Mouse (Mus musculus) midbrain, postnatal 0 days (tissue): ENCODE data around the gene Dph3. TPM values are rescaled to one million over a fixed set of nuclear protein-coding genes. Genes with fewer than 3 reads are reported as not detected.
"Not testable (repeated sequence)": the region's sequence is repeated elsewhere in the genome, so short reads cannot be mapped to it uniquely, and the experiment has no call there.

Experiments used
- ATAC-seq: fragments of 200-750 bp; cut with Nextera tagmentation; 2 replicates; pipeline ENCODE4 v1.8.0; 2017; ENCODE audit warnings: moderate number of reproducible peaks, mild to moderate bottlenecking, moderate TSS enrichment, moderate library complexity; ENCODE audit not compliant: low FRiP score
- DNase-seq: peaks from one replicate; pipeline ENCODE4 v3.0.0-alpha.2; 2015; ENCODE audit warnings: low spot score
- H3K27ac ChIP-seq: fragments of 300-500 bp; sonication (generic); 2 replicates; pipeline ENCODE4 v1.5.1; 2014; ENCODE audit warnings: low read depth, mild to moderate bottlenecking, low read length, mixed read lengths
- H3K27me3 ChIP-seq: fragments of 300-500 bp; sonication (generic); 2 replicates; pipeline ENCODE4 v1.6.1; 2014; ENCODE audit warnings: low read length, control low read depth, mixed read lengths; ENCODE audit not compliant: insufficient read depth
- H3K36me3 ChIP-seq: fragments of 300-500 bp; sonication (generic); 2 replicates; pipeline ENCODE4 v1.6.1; 2014; ENCODE audit warnings: low read length, control low read depth, mixed read lengths; ENCODE audit not compliant: insufficient read depth
- H3K4me1 ChIP-seq: fragments of 300-500 bp; sonication (generic); 2 replicates; pipeline ENCODE4 v1.6.1; 2014; ENCODE audit warnings: mild to moderate bottlenecking, control low read depth, antibody characterized with exemption, low read length, mixed read lengths; ENCODE audit not compliant: insufficient read depth
- H3K4me2 ChIP-seq: fragments of 300-500 bp; sonication (generic); 2 replicates; pipeline ENCODE4 v1.6.1; 2014; ENCODE audit warnings: low read depth, mild to moderate bottlenecking, low read length, mixed read lengths; ENCODE audit not compliant: poor library complexity, severe bottlenecking
- H3K4me3 ChIP-seq: fragments of 300-500 bp; sonication (generic); 2 replicates; pipeline ENCODE4 v1.5.1; 2014; ENCODE audit warnings: low read depth, mild to moderate bottlenecking, low read length, moderate library complexity
- H3K9ac ChIP-seq: fragments of 300-500 bp; sonication (generic); replicated peaks from 2 replicates; pipeline ENCODE4 v1.6.1; 2014; ENCODE audit warnings: mild to moderate bottlenecking, low read length, moderate library complexity, mixed read lengths; ENCODE audit not compliant: poor library complexity, severe bottlenecking
- H3K9me3 ChIP-seq: fragments of 300-500 bp; sonication (generic); 2 replicates; pipeline ENCODE4 v1.6.1; 2016; ENCODE audit warnings: low read length, control low read depth
- CTCF ChIP-seq: IDR thresholded peaks from 2 replicates; pipeline ENCODE4 v1.5.1; 2016; ENCODE audit warnings: antibody characterized with exemption, mild to moderate bottlenecking
- WGBS: fragments of 180-500 bp; shearing (Covaris S2); extraction: QIAGEN DNeasy Blood & Tissue Kit; methylation state at CpG from one replicate; pipeline ENCODE4 v1.1.7; 2014; 5-methylcytosine and 5-hydroxymethylcytosine counted together
- polyA plus RNA-seq: library from polyadenylated mRNA; unstranded; fragments of >200 nt; fragmentation: Nextera tagmentation; extraction: Ambion mirVana; gene quantifications from 2 replicates; pipeline ENCODE4 v1.2.1, GENCODE M21; 2015
- total RNA-seq: library from RNA; depleted of rRNA; stranded (reverse); fragments of >200 nt; gene quantifications from 2 replicates; pipeline ENCODE4 v1.2.3, GENCODE M21; 2014

Dph3 gene
- total and polyA plus RNA-seq, 2 experiments from 2014 or later = 45.7 to 76.0 TPM

GRCm38 (mm10) chr14:32121920-32122315, 36.4 kb upstream of the Dph3 start:
- H3K9me3 ChIP-seq = no peaks in the 10 kb centered on the region
- WGBS = 48% methylated on average over 2 of the region's 2 CpGs
- no peak overlapping the region for H3K27ac ChIP-seq
- TF ChIP-seq CTCF = peak; percentile 36
- H3K36me3 ChIP-seq = no peaks in the 10 kb centered on the region
- no peak overlapping the region for H3K9ac ChIP-seq
- H3K4me2 ChIP-seq = no peak overlapping the region
- H3K4me3 ChIP-seq = no peak overlapping the region
- H3K4me1 ChIP-seq = no peaks in the 10 kb centered on the region
- no peaks in the 10 kb centered on the region for H3K27me3 ChIP-seq
- ATAC-seq = no peak
- no peak for DNase-seq

DNA sequence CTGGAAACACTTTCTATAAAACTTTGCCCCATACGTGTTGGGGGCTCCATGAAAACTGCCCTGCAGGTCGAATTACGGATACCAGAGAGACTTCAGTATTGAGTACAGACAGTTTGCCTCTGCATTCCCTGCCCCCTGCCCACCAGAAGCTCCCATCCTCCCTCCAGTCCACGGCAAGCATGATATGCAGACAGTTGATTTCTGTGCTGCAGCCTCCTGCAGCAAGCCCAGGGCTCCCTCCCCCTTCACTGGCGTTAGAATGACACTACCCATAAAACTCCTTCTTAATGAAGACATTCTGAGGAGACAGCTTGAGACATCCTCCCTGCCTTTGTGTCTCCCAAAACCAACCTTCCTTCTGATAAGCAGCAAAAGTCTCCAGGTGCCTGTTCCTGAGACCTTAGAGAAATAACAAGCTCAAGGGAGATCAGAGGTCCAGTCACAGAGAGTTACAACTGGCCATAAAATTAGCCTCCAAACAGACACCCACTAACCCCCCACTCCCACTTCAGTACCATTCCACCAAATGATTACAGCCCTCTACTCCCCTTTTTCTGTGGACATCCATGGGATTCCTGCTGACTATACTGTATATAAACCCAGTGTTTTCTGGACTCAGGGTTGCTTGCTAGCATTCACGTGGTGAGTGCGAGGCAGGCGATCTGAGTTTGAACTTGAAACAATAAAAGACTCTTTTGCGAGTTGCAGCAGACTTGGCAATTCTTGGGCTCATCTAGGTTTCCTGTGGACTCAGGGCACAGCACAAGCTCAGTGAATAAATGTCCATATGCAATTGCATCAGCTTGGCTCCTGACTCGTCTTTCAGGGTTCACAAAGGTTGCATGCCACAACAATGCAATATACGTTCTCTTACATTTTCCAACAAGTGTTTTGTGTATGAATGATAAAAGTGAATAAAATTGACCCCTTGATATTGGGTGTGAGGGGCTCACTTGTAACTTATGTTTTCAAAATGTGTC, 35.7 kb upstream of the Dph3 start:
- Histone ChIP-seq H3K36me3 (no peaks in the 10 kb centered on the region), H3K4me3 (no peak overlapping the region), H3K27ac (no peak overlapping the region), H3K9ac (no peak overlapping the region), H3K9me3 (no peaks in the 10 kb centered on the region), H3K27me3 (no peaks in the 10 kb centered on the region), H3K4me1 (no peaks in the 10 kb centered on the region), H3K4me2 (no peak overlapping the region)
- TF ChIP-seq CTCF = no peak
- ATAC-seq (no peak), DNase-seq (no peak)
- 71% methylated on average over 11 of the region's 11 CpGs for WGBS

DNA sequence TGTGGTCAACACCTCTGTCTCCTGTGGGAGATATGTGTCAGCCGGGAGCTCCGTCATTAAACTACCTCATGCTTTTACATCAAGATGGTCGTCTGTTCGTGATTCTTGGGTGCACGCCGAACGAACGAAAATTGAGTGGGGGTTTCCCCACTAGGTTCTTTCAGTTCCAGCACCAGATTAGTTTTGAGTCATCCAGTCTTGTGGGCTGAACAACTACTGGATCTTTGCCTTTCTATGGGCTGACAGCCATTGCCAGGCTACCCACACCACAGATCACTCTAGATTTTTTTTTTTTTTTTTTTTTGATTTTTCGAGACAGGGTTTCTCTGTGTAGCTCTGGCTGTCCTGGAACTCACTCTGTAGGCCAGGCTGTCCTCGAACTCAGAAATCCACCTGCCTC, 26.6 kb upstream of the Dph3 start:
- ATAC-seq, H3K4me3 ChIP-seq, H3K4me2 ChIP-seq, H3K36me3 ChIP-seq, H3K27ac ChIP-seq, H3K9me3 ChIP-seq, H3K4me1 ChIP-seq, DNase-seq, H3K9ac ChIP-seq, H3K27me3 ChIP-seq: not testable (repeated sequence)
- WGBS = 95% methylated on average over 10 of the region's 10 CpGs

DNA sequence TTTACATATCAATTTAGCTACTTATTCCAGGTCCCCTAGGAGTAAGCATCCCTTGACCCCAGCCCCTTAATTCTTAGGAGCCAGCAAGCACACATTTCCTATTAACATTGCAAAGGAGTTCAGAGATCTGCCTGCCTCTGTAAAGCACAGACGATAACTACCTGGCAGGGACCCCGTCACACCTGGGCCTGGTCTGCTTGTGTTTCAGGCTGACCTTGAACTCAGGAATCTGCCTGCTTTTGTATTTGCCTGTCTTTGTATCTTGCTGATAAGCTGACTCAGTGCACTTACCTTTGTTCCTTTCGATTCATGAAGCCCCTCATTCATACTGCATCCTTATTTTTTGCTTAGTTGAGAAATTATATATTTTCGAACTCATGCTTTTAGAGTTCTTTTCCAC, 21.4 kb upstream of the Dph3 start:
- Histone ChIP-seq H3K9me3 (no peaks in the 10 kb centered on the region), H3K4me1 (no peaks in the 10 kb centered on the region), H3K4me3 (no peak overlapping the region), H3K36me3 (0 out of 2 replicates have a peak, but pooled peaks cover 2% of the 10 kb centered on the region), H3K27ac (no peak overlapping the region), H3K4me2 (no peak overlapping the region), H3K27me3 (no peaks in the 10 kb centered on the region), H3K9ac (no peak overlapping the region)
- DNase-seq (no peak), ATAC-seq (no peak)
- WGBS = 93% methylated on average over 4 of the region's 4 CpGs
- TF ChIP-seq CTCF = no peak

- no peak for TF ChIP-seq CTCF
- H3K4me3 ChIP-seq = no peak overlapping the region
- ATAC-seq = no peak
- H3K4me1 ChIP-seq = no peaks in the 10 kb centered on the region
- no peak for DNase-seq
- WGBS = 61% methylated on average over 7 of the region's 7 CpGs
- no peaks in the 10 kb centered on the region for H3K9me3 ChIP-seq
- no peak overlapping the region for H3K27ac ChIP-seq
- H3K9ac ChIP-seq = no peak overlapping the region
- H3K27me3 ChIP-seq = no peaks in the 10 kb centered on the region
- peaks cover 4% of the 10 kb centered on the region; the same call in 1 of the 2 replicates for H3K36me3 ChIP-seq
- H3K4me2 ChIP-seq = no peak overlapping the region
Observed at GRCm38 (mm10) chr14:32105663-32106062, 20.1 kb upstream of the Dph3 start.

- no peaks in the 10 kb centered on the region for H3K4me1 ChIP-seq
- H3K4me3 ChIP-seq = no peak overlapping the region
- ATAC-seq (no peak), DNase-seq (no peak)
- H3K27me3 ChIP-seq = no peaks in the 10 kb centered on the region
- WGBS = 87% methylated on average over 4 of the region's 4 CpGs
- H3K36me3 ChIP-seq = peaks cover 19% of the 10 kb centered on the region; the same call in 1 of the 2 replicates
- no peak for TF ChIP-seq CTCF
- H3K9me3 ChIP-seq = no peaks in the 10 kb centered on the region
- no peak overlapping the region for H3K4me2 ChIP-seq
- H3K27ac ChIP-seq = no peak overlapping the region
- no peak overlapping the region for H3K9ac ChIP-seq
Observed at GRCm38 (mm10) chr14:32103556-32103955, 18.0 kb upstream of the Dph3 start.
